Mouse (Mus musculus) bone marrow, adult 2 months (tissue): ENCODE results near the gene Pgm1.

ENCODE experiments used
- CTCF ChIP-seq: fragments of 200-500 bp; IDR thresholded peaks from 2 replicates; pipeline ENCODE4 v1.5.1; 2011; ENCODE audit warnings: low read length, control low read depth; ENCODE audit not compliant: control insufficient read depth, insufficient read depth
- POLR2A ChIP-seq: fragments of 200-500 bp; IDR thresholded peaks from 2 replicates; pipeline ENCODE4 v1.6.1; 2011; ENCODE audit warnings: low read depth, mild to moderate bottlenecking, control low read depth, low read length, borderline replicate concordance; ENCODE audit not compliant: control insufficient read depth

- no peak for TF ChIP-seq POLR2A
- no peak for TF ChIP-seq CTCF
Measured at GRCm38 (mm10) chr4:99934859-99935258, 5.6 kb downstream of the Pgm1 start.
